Mouse (Mus musculus) embryonic facial prominence, embryonic 14.5 days (tissue): ENCODE measurements at regions not wholly inside any gene's neighbourhood (a gene's known extent, or its start where the extent isn't known, plus 50 kb on each side); places are given as distances from the start of the nearest gene placed in this dataset.
"Not testable (repeated sequence)": the region's sequence is repeated elsewhere in the genome, so short reads cannot be mapped to it uniquely, and the experiment has no call there.

Experiments
- ATAC-seq: fragments of 200-750 bp; cut with Nextera tagmentation; 2 replicates; pipeline ENCODE4 v1.8.0; 2017; ENCODE audit warnings: low read depth, moderate number of reproducible peaks, moderate TSS enrichment
- DNase-seq: peaks from one replicate; pipeline ENCODE4 v3.0.0-alpha.2; 2015; ENCODE audit warnings: low spot score
- H3K27ac ChIP-seq: fragments of 300-500 bp; sonication (generic); replicated peaks from 2 replicates; pipeline ENCODE4 v1.5.1; 2014; ENCODE audit warnings: low read depth, mild to moderate bottlenecking, low read length, moderate library complexity
- H3K27me3 ChIP-seq: fragments of 300-500 bp; sonication (generic); replicated peaks from 2 replicates; pipeline ENCODE4 v1.6.1; 2014; ENCODE audit warnings: low read length; ENCODE audit not compliant: control insufficient read depth, insufficient read depth
- H3K36me3 ChIP-seq: fragments of 300-500 bp; sonication (generic); 2 replicates; pipeline ENCODE4 v1.6.1; 2014; ENCODE audit warnings: low read length, mixed read lengths; ENCODE audit not compliant: control insufficient read depth, insufficient read depth
- H3K4me1 ChIP-seq: fragments of 300-500 bp; sonication (generic); 2 replicates; pipeline ENCODE4 v1.6.1; 2014; ENCODE audit warnings: antibody characterized with exemption, low read length; ENCODE audit not compliant: control insufficient read depth, insufficient read depth
- H3K4me2 ChIP-seq: fragments of 300-500 bp; sonication (generic); 2 replicates; pipeline ENCODE4 v1.6.1; 2014; ENCODE audit warnings: low read depth, mild to moderate bottlenecking, low read length, moderate library complexity, mixed read lengths
- H3K4me3 ChIP-seq: fragments of 300-500 bp; sonication (generic); 2 replicates; pipeline ENCODE4 v1.5.1; 2014; ENCODE audit warnings: low read depth, mild to moderate bottlenecking, low read length
- H3K9ac ChIP-seq: fragments of 300-500 bp; sonication (generic); 2 replicates; pipeline ENCODE4 v1.6.1; 2014; ENCODE audit warnings: low read depth, mild to moderate bottlenecking, low read length, moderate library complexity, mixed read lengths
- H3K9me3 ChIP-seq: fragments of 300-500 bp; sonication (generic); 2 replicates; pipeline ENCODE4 v1.6.1; 2016; ENCODE audit warnings: low read length; ENCODE audit not compliant: control insufficient read depth
- WGBS: fragments of 180-500 bp; shearing (Covaris S2); extraction: QIAGEN DNeasy Blood & Tissue Kit; methylation state at CpG from one replicate; pipeline ENCODE4 v1.1.7; 2014; 5-methylcytosine and 5-hydroxymethylcytosine counted together

DNA sequence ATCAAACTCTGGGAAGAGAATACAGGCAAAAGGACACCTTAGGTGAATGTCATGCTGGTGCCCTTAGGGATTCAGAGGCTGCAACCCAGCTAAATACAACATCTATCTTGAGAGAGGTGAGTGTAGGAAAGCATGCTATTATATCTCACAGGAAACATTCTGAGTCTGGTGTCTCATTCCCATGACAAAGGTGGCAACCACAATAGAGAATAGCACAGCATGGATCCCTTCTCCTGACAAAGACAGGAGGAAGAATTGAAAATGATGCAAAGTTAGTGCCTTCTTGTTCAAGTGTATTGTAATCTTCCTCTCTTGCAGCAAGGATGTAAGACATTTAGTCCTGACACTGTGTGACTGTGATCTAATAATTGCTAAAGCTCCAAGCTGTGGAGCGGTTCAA lies 532.8 kb downstream of the Tfec start:
- no peak overlapping the region for H3K9ac ChIP-seq
- H3K4me2 ChIP-seq: no peak overlapping the region
- H3K4me3 ChIP-seq: no peak overlapping the region
- no peaks in the 10 kb centered on the region for H3K27me3 ChIP-seq
- no peak for DNase-seq
- H3K9me3 ChIP-seq: no peaks in the 10 kb centered on the region
- H3K36me3 ChIP-seq: no peaks in the 10 kb centered on the region
- no peaks in the 10 kb centered on the region for H3K4me1 ChIP-seq
- no peak for ATAC-seq
- 83% methylated on average over 1 of the region's 1 CpGs for WGBS
- H3K27ac ChIP-seq: no peak overlapping the region

DNA sequence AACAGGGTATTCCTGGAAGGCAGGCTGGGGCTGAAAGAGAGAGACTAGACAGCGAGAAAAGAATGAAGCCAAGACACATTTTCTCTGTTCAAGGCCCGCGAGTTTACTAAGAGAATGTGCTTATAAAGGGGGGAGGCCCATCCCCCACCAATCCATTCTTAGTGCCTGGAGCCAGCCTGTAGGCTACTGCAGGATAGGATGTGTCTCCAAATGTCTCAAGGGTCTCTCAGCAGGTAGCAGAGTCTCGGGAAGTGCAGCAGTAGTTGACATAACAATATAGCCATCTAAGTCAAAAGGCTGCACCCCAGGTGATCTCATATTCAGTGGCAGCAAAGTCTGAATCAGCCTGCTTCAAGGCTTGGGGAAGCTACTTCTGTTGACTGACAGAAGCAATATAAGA lies 536.2 kb downstream of the Tfec start:
- no peak overlapping the region for H3K9ac ChIP-seq
- no peaks in the 10 kb centered on the region for H3K36me3 ChIP-seq
- 68% methylated on average over 4 of the region's 4 CpGs for WGBS
- H3K9me3 ChIP-seq: no peaks in the 10 kb centered on the region
- no peak overlapping the region for H3K27ac ChIP-seq
- H3K4me2 ChIP-seq: no peak overlapping the region
- DNase-seq (no peak), ATAC-seq (no peak)
- no peaks in the 10 kb centered on the region for H3K27me3 ChIP-seq
- H3K4me3 ChIP-seq: no peak overlapping the region
- H3K4me1 ChIP-seq: no peaks in the 10 kb centered on the region

DNA sequence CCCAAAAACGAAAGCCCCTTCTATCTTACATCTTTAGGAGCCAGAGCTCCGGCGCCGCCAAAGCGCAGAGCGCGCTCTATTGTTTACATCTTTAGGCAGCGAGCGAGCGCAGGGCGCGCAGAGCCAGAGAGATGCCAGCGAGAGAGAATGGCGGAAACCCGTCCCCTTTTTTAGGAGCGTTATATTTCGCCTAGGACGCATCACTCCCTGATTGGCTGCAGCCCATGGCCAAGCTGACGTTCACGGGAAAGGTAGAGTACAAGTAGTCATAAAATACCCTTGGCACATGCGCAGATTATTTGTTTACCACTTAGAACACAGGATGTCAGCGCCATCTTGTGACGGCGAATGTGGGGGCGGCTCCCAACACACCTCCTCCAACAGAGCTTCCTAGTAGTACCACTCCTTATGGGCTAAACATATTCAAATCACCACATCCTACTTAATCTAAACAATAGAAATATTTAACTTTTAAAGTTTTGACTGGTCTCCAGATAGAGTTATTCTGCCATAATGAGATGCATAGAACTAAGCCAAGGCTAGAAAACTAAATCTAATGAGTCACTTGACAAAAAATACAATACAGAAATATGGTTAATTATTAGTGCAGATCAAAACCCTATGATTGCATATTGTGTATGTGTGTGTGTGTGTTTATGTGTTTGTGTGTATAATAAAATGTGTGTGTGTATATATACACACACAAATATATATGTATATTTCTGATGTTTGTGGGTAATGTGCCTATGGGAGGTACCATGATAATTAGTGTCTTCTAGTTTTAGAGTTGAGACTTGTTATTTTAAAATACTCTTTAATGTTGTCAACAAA lies 538.1 kb downstream of the Tfec start:
- 67% methylated on average over 10 of the region's 25 CpGs for WGBS
- ATAC-seq (peak; percentile 84), DNase-seq (peak; percentile 5)
- not testable (repeated sequence) for H3K9me3 ChIP-seq, H3K36me3 ChIP-seq, H3K27ac ChIP-seq, H3K27me3 ChIP-seq, H3K4me1 ChIP-seq, H3K9ac ChIP-seq, H3K4me2 ChIP-seq
- H3K4me3 ChIP-seq: peak overlapping the region; percentile 27

DNA sequence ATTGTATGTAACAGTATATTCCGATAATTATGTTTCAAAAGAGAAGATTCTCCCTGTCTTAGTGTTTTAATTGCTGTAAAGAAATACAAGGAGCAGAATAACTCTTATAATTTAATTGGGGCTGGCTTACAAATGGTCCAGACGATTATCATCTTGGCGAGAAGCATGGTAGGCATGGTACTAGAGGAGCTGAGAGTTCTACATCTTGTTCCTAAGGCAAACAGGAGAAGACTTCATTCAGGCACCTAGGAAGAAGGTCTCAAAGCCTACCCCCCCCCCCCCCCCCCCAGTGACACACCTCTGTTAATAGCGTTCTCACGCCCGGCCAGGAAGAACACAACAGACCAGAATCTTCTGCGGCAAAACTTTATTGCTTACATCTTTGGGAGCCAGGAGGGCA lies 538.8 kb downstream of the Tfec start:
- H3K27me3 ChIP-seq: no peaks in the 10 kb centered on the region
- ATAC-seq (no peak; the same call in 1 of the 2 replicates), DNase-seq (no peak)
- no peak overlapping the region for H3K9ac ChIP-seq
- no peaks in the 10 kb centered on the region for H3K9me3 ChIP-seq
- no peaks in the 10 kb centered on the region for H3K36me3 ChIP-seq
- 78% methylated on average over 5 of the region's 7 CpGs for WGBS
- H3K27ac ChIP-seq: no peak overlapping the region
- H3K4me2 ChIP-seq: peak overlapping the region; percentile 48
- no peaks in the 10 kb centered on the region for H3K4me1 ChIP-seq
- peak overlapping the region; percentile 27 for H3K4me3 ChIP-seq

DNA sequence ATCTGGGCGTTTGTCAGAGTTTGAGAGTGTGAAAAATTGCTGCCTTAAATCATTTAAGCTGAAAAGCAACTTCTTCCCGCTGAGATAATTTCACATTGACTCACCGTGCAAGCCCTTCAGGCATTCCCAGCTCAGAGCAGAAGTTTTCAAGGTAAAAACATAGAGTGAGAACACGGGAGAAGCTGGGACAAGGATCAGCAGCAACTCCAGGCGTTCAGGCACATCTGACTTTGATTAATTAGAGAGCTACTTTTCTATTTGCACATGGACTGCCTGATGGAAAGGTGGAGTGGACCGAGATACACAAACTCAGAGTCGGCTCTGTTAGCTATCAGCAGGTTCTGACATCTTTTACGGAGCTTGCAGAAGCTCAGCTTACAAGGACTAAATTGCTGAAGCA lies 564.6 kb downstream of the Tfec start:
- no peak for ATAC-seq
- Histone ChIP-seq H3K36me3 (no peaks in the 10 kb centered on the region), H3K9ac (peak overlapping the region; percentile 25; the same call in 1 of the 2 replicates), H3K4me2 (peak overlapping the region; percentile 46), H3K4me3 (peak overlapping the region; percentile 3; the same call in 1 of the 2 replicates), H3K9me3 (no peaks in the 10 kb centered on the region), H3K4me1 (0 out of 2 replicates have a peak, but pooled peaks cover 4% of the 10 kb centered on the region), H3K27me3 (no peaks in the 10 kb centered on the region), H3K27ac (no peak overlapping the region)
- 14% methylated on average over 8 of the region's 8 CpGs for WGBS
- DNase-seq: peak; percentile 22

DNA sequence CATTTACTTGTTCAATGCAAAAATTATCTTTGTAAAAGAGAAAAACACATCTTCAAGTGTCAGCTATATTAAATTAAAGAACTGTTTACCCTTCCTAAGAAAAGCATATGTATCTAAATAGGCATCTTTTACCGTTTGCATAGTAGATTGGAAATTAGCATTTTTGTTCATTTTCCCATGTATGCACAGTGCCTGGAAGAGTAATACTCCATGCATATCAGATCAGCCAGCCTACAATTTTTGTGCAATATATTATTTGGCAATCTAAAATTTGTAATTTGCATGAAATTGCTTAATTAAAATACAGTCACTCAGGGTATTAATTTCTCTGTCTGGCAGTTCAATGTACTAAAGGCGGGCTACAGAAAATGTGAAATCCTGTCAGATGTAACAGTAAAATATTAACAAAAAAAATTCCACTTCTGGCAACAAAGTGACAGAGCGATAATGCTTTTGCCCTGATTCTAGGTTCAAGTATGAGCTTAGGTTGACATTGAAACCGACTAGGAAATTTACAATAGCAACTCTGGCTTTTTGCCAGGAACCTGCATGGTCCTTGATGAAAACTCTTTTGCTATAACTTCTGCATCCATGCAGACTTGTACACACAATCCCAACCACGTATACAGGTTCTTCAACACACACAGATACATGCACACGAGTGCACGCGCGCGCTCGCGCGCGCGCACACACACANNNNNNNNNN lies 583.8 kb downstream of the Tfec start:
- H3K9ac ChIP-seq: no peak overlapping the region
- H3K9me3 ChIP-seq: no peaks in the 10 kb centered on the region
- no peaks in the 10 kb centered on the region for H3K36me3 ChIP-seq
- H3K4me1 ChIP-seq: peaks cover 16% of the 10 kb centered on the region; the same call in 1 of the 2 replicates
- no peak overlapping the region for H3K4me2 ChIP-seq
- WGBS: 86% methylated on average over 15 of the region's 15 CpGs
- ATAC-seq (no peak), DNase-seq (peak; percentile 34)
- H3K4me3 ChIP-seq: no peak overlapping the region
- H3K27ac ChIP-seq: no peak overlapping the region
- no peaks in the 10 kb centered on the region for H3K27me3 ChIP-seq

DNA sequence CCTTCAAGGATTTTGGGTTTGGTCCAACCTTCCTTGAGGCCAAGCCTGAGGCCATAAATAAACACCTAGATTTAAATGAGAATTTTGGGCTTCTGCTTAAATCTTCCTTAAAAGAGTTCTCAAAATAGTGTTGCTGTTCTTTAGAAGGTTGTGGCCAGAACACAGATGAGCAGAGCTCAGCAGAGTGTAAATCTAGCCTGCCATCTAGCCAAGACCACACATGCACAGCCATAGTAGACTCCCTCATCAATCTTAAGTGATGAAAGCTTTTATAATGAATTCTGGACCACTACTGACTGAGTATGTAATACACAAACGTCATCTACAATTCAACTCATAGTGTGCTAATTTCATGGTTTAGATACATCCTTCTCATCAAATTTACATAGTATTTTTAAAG lies 585.3 kb downstream of the Tfec start:
- peak; percentile 25 for DNase-seq
- Histone ChIP-seq H3K36me3 (no peaks in the 10 kb centered on the region), H3K4me3 (no peak overlapping the region), H3K27me3 (no peaks in the 10 kb centered on the region), H3K4me1 (peaks cover 13% of the 10 kb centered on the region; the same call in 1 of the 2 replicates), H3K9ac (no peak overlapping the region), H3K27ac (no peak overlapping the region), H3K4me2 (no peak overlapping the region), H3K9me3 (no peaks in the 10 kb centered on the region)
- ATAC-seq: no peak
- WGBS: 48% methylated on average over 1 of the region's 1 CpGs

DNA sequence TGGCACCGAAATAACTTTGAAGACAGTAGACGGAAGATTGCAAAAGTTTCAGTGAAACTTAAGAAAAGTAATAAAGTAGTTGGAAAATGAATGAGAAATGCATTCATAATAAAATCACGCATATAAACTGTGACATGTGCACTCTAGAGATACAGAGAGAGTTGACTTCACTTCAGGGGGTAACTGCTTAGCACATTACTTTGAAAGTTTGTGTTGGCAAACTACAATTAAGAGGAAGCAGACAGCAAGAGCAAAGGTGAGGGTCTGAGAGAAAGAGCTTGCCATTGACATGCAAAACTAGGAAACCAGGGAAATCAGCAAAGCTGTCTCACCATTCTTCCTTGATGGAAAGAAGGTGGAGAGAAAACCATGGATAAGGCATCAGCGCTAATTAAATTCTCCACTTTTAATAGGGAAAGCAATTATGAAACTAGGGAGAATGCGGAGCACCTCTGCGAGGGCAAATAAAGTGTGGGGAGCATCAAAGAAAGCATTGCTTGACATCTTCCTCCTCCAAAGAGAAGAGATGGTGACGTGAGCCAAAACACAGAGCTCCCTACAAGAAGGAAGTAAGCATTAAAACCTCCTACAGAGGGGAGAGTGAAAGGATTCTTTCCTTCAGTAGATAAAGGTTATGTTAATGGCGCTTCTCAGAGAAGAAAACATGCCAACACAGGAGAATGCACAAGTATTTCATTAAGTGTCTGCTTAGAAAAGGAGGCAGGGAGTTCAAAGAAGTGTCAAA lies 563.0 kb downstream of the Mdfic start:
- Histone ChIP-seq H3K4me1 (no peaks in the 10 kb centered on the region), H3K9me3 (no peaks in the 10 kb centered on the region), H3K9ac (no peak overlapping the region), H3K4me3 (no peak overlapping the region), H3K27ac (no peak overlapping the region), H3K36me3 (no peaks in the 10 kb centered on the region), H3K4me2 (no peak overlapping the region), H3K27me3 (no peaks in the 10 kb centered on the region)
- WGBS: 56% methylated on average over 8 of the region's 8 CpGs
- DNase-seq (no peak), ATAC-seq (no peak)
